Mouse (Mus musculus): ENCODE measurements at regions not wholly inside any gene's neighbourhood (a gene's known extent, or its start where the extent isn't known, plus 50 kb on each side); places are given as distances from the start of the nearest gene placed in this dataset.

GRCm38 (mm10) chr15:56820977-56821579 is 656.3 kb downstream of the Slc22a22 start:
- DNase-seq (ENCODE audit: low spot score in 2 of 2) = no peak

GRCm38 (mm10) chr15:56820256-56820976 is 657.0 kb downstream of the Slc22a22 start:
- DNase-seq (ENCODE audit: low spot score in 2 of 2) = no peak

DNA sequence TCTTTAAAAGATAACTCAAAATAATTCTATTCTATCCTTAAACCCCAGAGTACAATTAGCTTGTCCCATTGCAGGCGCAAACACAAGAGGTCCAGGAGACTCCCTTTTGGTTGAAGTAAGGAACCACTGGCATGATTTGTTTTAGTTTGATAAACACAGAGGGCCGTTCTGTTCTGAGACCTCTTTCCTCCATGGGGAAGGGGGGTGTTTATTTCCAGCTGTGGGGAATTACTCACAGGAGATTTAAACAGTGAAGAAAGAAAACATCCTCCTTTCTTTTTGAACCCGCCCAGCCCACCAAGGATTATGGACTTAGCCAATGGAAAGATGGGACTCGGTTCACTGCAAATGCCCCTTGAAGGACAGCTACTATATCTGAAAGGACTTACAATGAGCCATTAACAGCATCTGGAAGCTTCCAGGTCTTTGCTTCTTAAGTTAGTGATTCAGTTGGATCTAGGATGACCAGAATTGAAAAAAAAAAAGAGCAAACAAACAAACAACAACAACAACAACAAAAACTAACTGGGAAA is 659.2 kb downstream of the Slc22a22 start:
- DNase-seq (ENCODE audit: low spot score in 2 of 2) = no peak

- DNase-seq (ENCODE audit: low spot score in 2 of 2) = no peak
These were observed 659.9 kb downstream of the Slc22a22 start for GRCm38 (mm10) chr15:56817204-56818157.

DNA sequence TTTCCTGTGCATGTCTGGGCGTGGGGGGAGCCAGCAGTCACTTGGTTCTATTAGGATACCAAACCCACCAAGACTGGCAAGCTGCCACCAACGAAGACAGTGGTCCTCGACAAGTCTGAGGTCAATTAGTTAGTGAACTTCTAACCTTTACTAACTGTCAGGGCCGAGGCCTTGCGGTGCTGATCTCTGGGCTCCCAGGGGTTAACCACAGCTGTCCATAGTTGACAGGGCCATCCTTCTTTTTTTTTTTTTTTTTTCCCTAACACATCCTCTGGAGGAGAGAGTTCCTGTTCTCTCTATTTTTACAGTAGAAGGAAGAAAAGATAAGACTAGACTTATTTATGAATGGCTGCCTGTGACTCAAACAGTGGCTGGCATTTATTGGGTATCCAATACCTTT is 663.5 kb downstream of the Slc22a22 start:
- DNase-seq (ENCODE audit: low spot score in 2 of 2) = no peak

GRCm38 (mm10) chr15:56810151-56810550 is 667.3 kb downstream of the Slc22a22 start:
- DNase-seq (ENCODE audit: low spot score in 2 of 2) = no peak

DNA sequence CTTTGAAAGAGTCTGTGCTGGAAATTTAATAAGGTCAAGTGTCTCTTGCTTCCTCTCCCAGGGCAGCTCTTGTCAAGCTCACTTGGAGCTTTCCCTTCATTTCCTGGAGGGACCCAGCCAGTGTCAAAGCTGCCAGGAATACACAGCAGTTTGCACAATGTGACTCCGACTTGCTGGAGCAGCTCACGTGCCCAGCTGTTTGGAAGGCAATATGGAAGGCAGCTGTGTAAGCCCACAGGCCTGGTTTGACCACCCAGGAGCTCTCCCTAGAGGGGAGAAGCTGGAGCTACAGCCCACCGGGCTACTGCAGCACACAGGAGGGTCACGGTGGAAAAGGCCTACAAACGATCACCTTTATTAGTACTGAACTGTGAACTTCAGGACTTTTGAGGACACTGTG is 669.8 kb downstream of the Slc22a22 start:
- DNase-seq (ENCODE audit: low spot score in 2 of 2) = no peak

GRCm38 (mm10) chr15:56801933-56802332 is 675.5 kb downstream of the Slc22a22 start:
- DNase-seq (ENCODE audit: low spot score in 2 of 2) = no peak

- no peak for DNase-seq (ENCODE audit: low spot score in 2 of 2)
These were observed 702.0 kb downstream of the Slc22a22 start for GRCm38 (mm10) chr15:56775431-56775830.

GRCm38 (mm10) chr15:56774648-56775393 is 702.6 kb downstream of the Slc22a22 start:
- DNase-seq (ENCODE audit: low spot score in 2 of 2) = no peak

- DNase-seq (ENCODE audit: low spot score in 2 of 2) = no peak
These were observed 711.1 kb downstream of the Slc22a22 start for GRCm38 (mm10) chr15:56766356-56766755.

- DNase-seq (ENCODE audit: low spot score in 2 of 2) = no peak
These were observed 712.4 kb downstream of the Slc22a22 start for GRCm38 (mm10) chr15:56764957-56765482.

- DNase-seq (ENCODE audit: low spot score in 2 of 2) = no peak
These were observed 713.4 kb downstream of the Slc22a22 start for GRCm38 (mm10) chr15:56764019-56764418.

- DNase-seq (ENCODE audit: low spot score in 2 of 2) = no peak
These were observed 730.7 kb downstream of the Slc22a22 start for GRCm38 (mm10) chr15:56746698-56747097.

- DNase-seq (ENCODE audit: low spot score in 2 of 2) = no peak
These were observed 732.5 kb downstream of the Slc22a22 start for GRCm38 (mm10) chr15:56744915-56745314.

Measured in layer of hippocampus, postnatal 10 days (tissue).